ENCODE assay signal across 8 mouse cellular contexts in the genomic region with DNA sequence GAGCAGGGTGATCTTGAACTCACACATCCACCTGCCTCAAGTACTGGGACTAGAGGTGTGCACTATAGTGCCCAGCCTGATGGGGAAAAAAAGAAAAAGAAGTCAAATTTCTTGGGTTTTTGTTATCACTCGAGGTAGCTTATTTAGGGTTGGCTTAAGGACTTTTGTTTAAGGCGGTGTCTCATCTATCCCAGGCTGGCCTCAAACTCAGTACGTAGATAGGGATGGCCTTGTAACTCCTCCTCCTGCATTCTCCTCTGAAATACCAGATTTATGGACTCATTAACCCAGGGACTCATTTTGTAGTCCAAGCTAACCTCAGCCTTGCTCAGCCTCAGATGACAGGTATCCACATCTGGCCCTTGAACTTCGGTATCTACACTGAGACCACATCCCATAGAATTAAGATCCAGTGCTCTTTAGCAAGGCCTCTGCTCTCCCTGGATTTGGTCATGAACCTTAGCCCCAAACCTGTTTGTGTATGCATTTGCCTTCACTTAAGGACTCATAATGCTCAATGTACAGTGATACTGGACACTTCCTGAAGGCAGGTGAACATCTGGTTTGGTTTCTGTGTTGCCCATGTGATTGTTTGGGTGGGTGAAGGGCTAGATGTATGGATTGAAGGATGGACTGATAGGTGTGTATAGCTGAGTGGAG. TPM values are rescaled to one million over a fixed set of nuclear protein-coding genes. Genes with fewer than 3 reads are reported as not detected.
DNase-seq lines count a peak whose midpoint lies in the region; ATAC-seq lines count a peak whose summit lies in the region.

No protein-coding gene starts in this region.

- no peak for ATAC-seq in kidney, embryonic 16.5 days (ENCODE audit: low FRiP score, low TSS enrichment)
- no peak for ATAC-seq in hindbrain, embryonic 15.5 days (ENCODE audit: low FRiP score, low read depth)
- ATAC-seq in neural tube, embryonic 13.5 days (ENCODE audit: low read depth), result no peak

- H3K4me2 ChIP-seq in kidney, embryonic 16.5 days (replicated peaks; ENCODE audit: low read depth, low read length), result no peak overlapping the region
- 0 out of 2 replicates have a peak overlapping the region, but pooled peaks have one; percentile 86 for H3K4me2 ChIP-seq in hindbrain, embryonic 15.5 days
- H3K4me2 ChIP-seq in neural tube, embryonic 13.5 days, result peak overlapping the region; percentile 84; the same call in 1 of the 2 replicates

- 0 out of 2 replicates have a peak overlapping the region, but pooled peaks have one; percentile 8 for H3K9ac ChIP-seq in kidney, embryonic 16.5 days (replicated peaks; ENCODE audit: low read length)
- H3K9ac ChIP-seq in hindbrain, embryonic 15.5 days, result peak overlapping the region; percentile 12; the same call in 1 of the 2 replicates
- H3K9ac ChIP-seq in neural tube, embryonic 13.5 days, result no peak overlapping the region

- 39% methylated on average over 4 of the region's 4 CpGs for WGBS in kidney, embryonic 16.5 days
- 65% methylated on average over 4 of the region's 4 CpGs for WGBS in hindbrain, embryonic 15.5 days
- 56% methylated on average over 4 of the region's 4 CpGs for WGBS in neural tube, embryonic 13.5 days

- DNase-seq in kidney, adult 18-20 months, result no peak
- peak; percentile 76 for DNase-seq in ZHBTc4 (ENCODE audit: low read depth, low spot score)
- no peak for DNase-seq in right cerebral cortex, adult 2 months (ENCODE audit: low spot score in 2 of 2)
- no peak for DNase-seq in right cerebral cortex, postnatal 10 days (ENCODE audit: low spot score in 2 of 2)
- no peak for DNase-seq in thymus, postnatal 14 days

- H3K27me3 ChIP-seq in kidney, embryonic 16.5 days (ENCODE audit: insufficient read depth, low read length), result no peaks in the 10 kb centered on the region
- no peaks in the 10 kb centered on the region for H3K27me3 ChIP-seq in hindbrain, embryonic 15.5 days
- H3K27me3 ChIP-seq in neural tube, embryonic 13.5 days, result no peaks in the 10 kb centered on the region

- no peaks in the 10 kb centered on the region for H3K9me3 ChIP-seq in kidney, embryonic 16.5 days (ENCODE audit: low read length)
- H3K9me3 ChIP-seq in hindbrain, embryonic 15.5 days, result no peaks in the 10 kb centered on the region
- no peaks in the 10 kb centered on the region for H3K9me3 ChIP-seq in neural tube, embryonic 13.5 days

- peak overlapping the region; percentile 44 for H3K27ac ChIP-seq in kidney, embryonic 16.5 days (ENCODE audit: low read length)
- H3K27ac ChIP-seq in hindbrain, embryonic 15.5 days (replicated peaks), result peak overlapping the region; percentile 57
- peak overlapping the region; percentile 64 for H3K27ac ChIP-seq in neural tube, embryonic 13.5 days (replicated peaks)

- peaks cover 21% of the 10 kb centered on the region for H3K4me1 ChIP-seq in kidney, embryonic 16.5 days (ENCODE audit: insufficient read depth, low read length)
- peaks cover 38% of the 10 kb centered on the region for H3K4me1 ChIP-seq in hindbrain, embryonic 15.5 days (replicated peaks)
- peaks cover 32% of the 10 kb centered on the region for H3K4me1 ChIP-seq in neural tube, embryonic 13.5 days (replicated peaks)

- H3K4me3 ChIP-seq in kidney, embryonic 16.5 days (ENCODE audit: low read length), result no peak overlapping the region
- H3K4me3 ChIP-seq in hindbrain, embryonic 15.5 days, result 0 out of 2 replicates have a peak overlapping the region, but pooled peaks have one; percentile 5
- peak overlapping the region; percentile 17; the same call in 1 of the 2 replicates for H3K4me3 ChIP-seq in neural tube, embryonic 13.5 days

- H3K36me3 ChIP-seq in kidney, embryonic 16.5 days (ENCODE audit: insufficient read depth, low read length), result peaks cover 47% of the 10 kb centered on the region
- peaks cover 60% of the 10 kb centered on the region for H3K36me3 ChIP-seq in hindbrain, embryonic 15.5 days
- H3K36me3 ChIP-seq in neural tube, embryonic 13.5 days, result peaks cover 70% of the 10 kb centered on the region

RNA-seq across cellular contexts. Expression of a gene that starts 4.6 kb away (rescaled TPM):
- 12,646 and 13,929 TPM in 2 replicates for polyA plus RNA-seq in kidney, embryonic 16.5 days (2015; fragmentation: Nextera tagmentation; extraction: Ambion mirVana)
- 13,458 and 13,965 TPM in 2 replicates for polyA plus RNA-seq in hindbrain, embryonic 15.5 days (2015; fragmentation: Nextera tagmentation; extraction: Ambion mirVana)
- polyA plus RNA-seq in neural tube, embryonic 13.5 days (2015; fragmentation: Nextera tagmentation; extraction: Ambion mirVana), result 15,088 and 16,772 TPM in 2 replicates

RNA-seq across cellular contexts. Expression of a gene that starts 6.8 kb away (rescaled TPM):
- 14.0 and 17.2 TPM in 2 replicates for polyA plus RNA-seq in kidney, embryonic 16.5 days (2015; fragmentation: Nextera tagmentation; extraction: Ambion mirVana)
- 30.3 and 33.3 TPM in 2 replicates for polyA plus RNA-seq in hindbrain, embryonic 15.5 days (2015; fragmentation: Nextera tagmentation; extraction: Ambion mirVana)
- polyA plus RNA-seq in neural tube, embryonic 13.5 days (2015; fragmentation: Nextera tagmentation; extraction: Ambion mirVana), result 25.5 and 28.2 TPM in 2 replicates

RNA-seq across cellular contexts. Expression of a gene that starts 58.2 kb away (rescaled TPM):
- 302 and 349 TPM in 2 replicates for polyA plus RNA-seq in kidney, embryonic 16.5 days (2015; fragmentation: Nextera tagmentation; extraction: Ambion mirVana)
- polyA plus RNA-seq in hindbrain, embryonic 15.5 days (2015; fragmentation: Nextera tagmentation; extraction: Ambion mirVana), result 488 and 506 TPM in 2 replicates
- 517 and 659 TPM in 2 replicates for polyA plus RNA-seq in neural tube, embryonic 13.5 days (2015; fragmentation: Nextera tagmentation; extraction: Ambion mirVana)
